Mouse (Mus musculus) monocyte, adult 2 months (primary cell): ENCODE data around the gene Myom3.

Experiments
- DNase-seq, 2 experiments: peaks; one replicate each; pipeline ENCODE4 v3.0.0; 2022; ENCODE audit warnings: low spot score in 2 of 2, low read depth in 1 of 2

The Myom3 gene

GRCm38 (mm10) chr4:135761048-135761447, 1.5 kb downstream of the Myom3 start:
- no peak for DNase-seq

- DNase-seq, result no peak
Measured at GRCm38 (mm10) chr4:135761569-135761968, 2.1 kb downstream of the Myom3 start.

- DNase-seq, result no peak
Measured at GRCm38 (mm10) chr4:135762251-135762906, 2.9 kb downstream of the Myom3 start.

GRCm38 (mm10) chr4:135764700-135765099, 5.2 kb downstream of the Myom3 start:
- DNase-seq, result no peak

- DNase-seq, result no peak
Measured at GRCm38 (mm10) chr4:135765707-135766106, 6.2 kb downstream of the Myom3 start.

- DNase-seq, result no peak
Measured at GRCm38 (mm10) chr4:135766976-135767375, 7.5 kb downstream of the Myom3 start.

GRCm38 (mm10) chr4:135768572-135769526, 9.3 kb downstream of the Myom3 start:
- DNase-seq, result no peak

GRCm38 (mm10) chr4:135770611-135771305, 11.2 kb downstream of the Myom3 start:
- DNase-seq, result no peak

- DNase-seq, result no peak
Measured at GRCm38 (mm10) chr4:135771592-135771991, 12.1 kb downstream of the Myom3 start.

GRCm38 (mm10) chr4:135772671-135773070, 13.2 kb downstream of the Myom3 start:
- DNase-seq, result no peak

- no peak for DNase-seq
Measured at GRCm38 (mm10) chr4:135774496-135774895, 15.0 kb downstream of the Myom3 start.

- no peak for DNase-seq
Measured at GRCm38 (mm10) chr4:135776850-135777249, 17.3 kb downstream of the Myom3 start.

GRCm38 (mm10) chr4:135779661-135780060, 20.1 kb downstream of the Myom3 start:
- no peak for DNase-seq

- DNase-seq, result no peak
Measured at GRCm38 (mm10) chr4:135780255-135780654, 20.7 kb downstream of the Myom3 start.

- DNase-seq, result no peak
Measured at GRCm38 (mm10) chr4:135781304-135781703, 21.8 kb downstream of the Myom3 start.

- no peak for DNase-seq
Measured at GRCm38 (mm10) chr4:135786581-135786980, 27.1 kb downstream of the Myom3 start.

GRCm38 (mm10) chr4:135787271-135787670, 27.8 kb downstream of the Myom3 start:
- no peak for DNase-seq

GRCm38 (mm10) chr4:135789135-135789534, 29.6 kb downstream of the Myom3 start:
- DNase-seq, result no peak

- no peak for DNase-seq
Measured at GRCm38 (mm10) chr4:135792821-135793220, 33.3 kb downstream of the Myom3 start.

GRCm38 (mm10) chr4:135797931-135798330, 38.4 kb downstream of the Myom3 start:
- DNase-seq, result no peak

- DNase-seq, result peak; percentile 62 to 78
Measured at GRCm38 (mm10) chr4:135801543-135801942, 42.0 kb downstream of the Myom3 start.

- peak in 1 of 2 experiments; percentile 29 for DNase-seq
Measured at GRCm38 (mm10) chr4:135803299-135803698, 43.8 kb downstream of the Myom3 start.
